Mouse (Mus musculus) myocyte (in vitro differentiated cells): Measurements from ENCODE around the gene Rsl24d1. TPM values are rescaled to one million over a fixed set of nuclear protein-coding genes. Genes with fewer than 3 reads are reported as not detected.
"Not testable (repeated sequence)": the region's sequence is repeated elsewhere in the genome, so short reads cannot be mapped to it uniquely, and the experiment has no call there.

ENCODE experiments used
- H3K27me3 ChIP-seq: one replicate; pipeline ENCODE4 v1.6.1; 2011; ENCODE audit not compliant: control insufficient read depth, insufficient read depth, insufficient read length
- H3K36me3 ChIP-seq: one replicate; pipeline ENCODE4 v1.6.1; 2011; ENCODE audit not compliant: control insufficient read depth, insufficient read depth
- H3K4me2 ChIP-seq: one replicate; pipeline ENCODE4 v1.6.1; 2011; ENCODE audit warnings: low read depth, control low read depth
- H3K4me3 ChIP-seq: one replicate; pipeline ENCODE4 v1.5.1; 2011; ENCODE audit warnings: mild to moderate bottlenecking, control low read depth, moderate library complexity
- H3K79me2 ChIP-seq: one replicate; pipeline ENCODE4 v1.6.1; 2011; ENCODE audit not compliant: control insufficient read depth, insufficient read depth
- H3ac ChIP-seq: one replicate; pipeline ENCODE4 v1.6.1; 2011; ENCODE audit not compliant: control insufficient read depth, insufficient read length
- CEBPB ChIP-seq: IDR thresholded peaks from 2 replicates; pipeline ENCODE4 v1.6.1; 2011; ENCODE audit warnings: mild to moderate bottlenecking, moderate library complexity; ENCODE audit not compliant: poor library complexity, insufficient read depth, severe bottlenecking
- E2F4 ChIP-seq: IDR thresholded peaks from one replicate; pipeline ENCODE4 v1.6.1; 2011; ENCODE audit warnings: mild to moderate bottlenecking, control low read depth, moderate library complexity; ENCODE audit not compliant: insufficient read depth
- MAX ChIP-seq: IDR thresholded peaks from one replicate; pipeline ENCODE4 v1.6.1; 2011; ENCODE audit warnings: low read depth, mild to moderate bottlenecking, control low read depth
- MYOD1 ChIP-seq, 3 experiments: IDR thresholded peaks; one replicate each; pipeline ENCODE4 v1.6.1; 2011; ENCODE audit warnings: control low read depth in 2 of 3, low read depth in 2 of 3, mild to moderate bottlenecking in 2 of 3, moderate library complexity in 1 of 3; ENCODE audit not compliant: insufficient read length in 2 of 3, control insufficient read depth in 1 of 3
- MYOG ChIP-seq, 3 experiments: IDR thresholded peaks; one replicate each; pipeline ENCODE4 v1.6.1; 2011; ENCODE audit warnings: control low read depth in 2 of 3, low read depth in 2 of 3, mild to moderate bottlenecking in 2 of 3; ENCODE audit not compliant: insufficient read length in 2 of 3, control insufficient read depth in 1 of 3, insufficient read depth in 1 of 3
- POLR2A ChIP-seq: IDR thresholded peaks from one replicate; pipeline ENCODE4 v1.6.1; 2011; ENCODE audit warnings: low read depth, mild to moderate bottlenecking, control low read depth, moderate library complexity; ENCODE audit not compliant: insufficient read length
- POLR2AphosphoS2 ChIP-seq: IDR thresholded peaks from one replicate; pipeline ENCODE4 v1.6.1; 2011; ENCODE audit warnings: low read depth, control low read depth; ENCODE audit not compliant: insufficient read length
- REST ChIP-seq: IDR thresholded peaks from one replicate; pipeline ENCODE4 v1.6.1; 2011; ENCODE audit warnings: mild to moderate bottlenecking, control low read depth, moderate library complexity; ENCODE audit not compliant: insufficient read depth, insufficient read length
- SRF ChIP-seq: IDR thresholded peaks from one replicate; pipeline ENCODE4 v1.6.1; 2011; ENCODE audit warnings: low read depth; ENCODE audit not compliant: control insufficient read depth, insufficient read length
- TCF12 ChIP-seq: IDR thresholded peaks from one replicate; pipeline ENCODE4 v1.6.1; 2011; ENCODE audit warnings: mild to moderate bottlenecking, control low read depth; ENCODE audit not compliant: poor library complexity, insufficient read depth, severe bottlenecking
- TCF3 ChIP-seq: IDR thresholded peaks from one replicate; pipeline ENCODE4 v1.6.1; 2011; ENCODE audit warnings: low read depth, control low read depth; ENCODE audit not compliant: insufficient read length
- USF1 ChIP-seq: IDR thresholded peaks from one replicate; pipeline ENCODE4 v1.6.1; 2011; ENCODE audit warnings: low read depth, mild to moderate bottlenecking, control low read depth, moderate library complexity
- polyA plus RNA-seq: library from polyadenylated mRNA; unstranded; fragments of >200 nt; fragmentation: generic; extraction: Trizol; gene quantifications from one replicate; pipeline ENCODE4 v1.2.1, GENCODE M21; 2012; ENCODE audit warnings: missing spikeins

Gene Rsl24d1
- polyA plus RNA-seq, 1 experiment: 54.7 TPM

GRCm38 (mm10) chr9:73103880-73104198, 9.4 kb upstream of the Rsl24d1 start:
- Histone ChIP-seq H3K4me3 (no peak overlapping the region), H3K27me3 (peaks cover 29% of the 10 kb centered on the region), H3K79me2 (no peaks in the 10 kb centered on the region), H3ac (no peak overlapping the region), H3K36me3 (no peaks in the 10 kb centered on the region), H3K4me2 (no peak overlapping the region)
- no peak for TF ChIP-seq MAX
- no peak for TF ChIP-seq POLR2A
- TF ChIP-seq CEBPB: no peak
- no peak for TF ChIP-seq SRF
- TF ChIP-seq E2F4: no peak
- no peak for TF ChIP-seq USF1
- no peak for TF ChIP-seq REST
- TF ChIP-seq TCF3: no peak
- TF ChIP-seq MYOD1 (IDR thresholded peaks at IDR 0.05; ENCODE audit: control insufficient read depth in 1 of 3, insufficient read length in 2 of 3, low read depth in 2 of 3): no peak
- no peak for TF ChIP-seq POLR2AphosphoS2
- TF ChIP-seq MYOG (IDR thresholded peaks at IDR 0.05; ENCODE audit: control insufficient read depth in 1 of 3, insufficient read depth in 1 of 3, insufficient read length in 2 of 3, low read depth in 2 of 3): no peak
- TF ChIP-seq TCF12: no peak

GRCm38 (mm10) chr9:73105141-73105540, 8.1 kb upstream of the Rsl24d1 start:
- H3K4me2 ChIP-seq: no peak overlapping the region
- no peaks in the 10 kb centered on the region for H3K36me3 ChIP-seq
- TF ChIP-seq MYOD1 (IDR thresholded peaks at IDR 0.05; ENCODE audit: control insufficient read depth in 1 of 3, insufficient read length in 2 of 3, low read depth in 2 of 3): no peak
- no peak for TF ChIP-seq E2F4
- TF ChIP-seq REST: no peak
- TF ChIP-seq MYOG (IDR thresholded peaks at IDR 0.05; ENCODE audit: control insufficient read depth in 1 of 3, insufficient read depth in 1 of 3, insufficient read length in 2 of 3, low read depth in 2 of 3): no peak
- no peak for TF ChIP-seq USF1
- no peak for TF ChIP-seq CEBPB
- no peak for TF ChIP-seq TCF12
- no peak for TF ChIP-seq POLR2A
- TF ChIP-seq TCF3: no peak
- no peak for TF ChIP-seq SRF
- TF ChIP-seq MAX: no peak
- TF ChIP-seq POLR2AphosphoS2: no peak
- H3ac ChIP-seq: no peak overlapping the region
- H3K79me2 ChIP-seq: no peaks in the 10 kb centered on the region
- no peak overlapping the region for H3K4me3 ChIP-seq
- H3K27me3 ChIP-seq: peaks cover 37% of the 10 kb centered on the region

GRCm38 (mm10) chr9:73105771-73106170, 7.5 kb upstream of the Rsl24d1 start:
- Histone ChIP-seq H3K79me2 (no peaks in the 10 kb centered on the region), H3ac (no peak overlapping the region), H3K36me3 (no peaks in the 10 kb centered on the region), H3K27me3 (peaks cover 37% of the 10 kb centered on the region), H3K4me2 (no peak overlapping the region), H3K4me3 (no peak overlapping the region)
- no peak for TF ChIP-seq REST
- no peak for TF ChIP-seq USF1
- TF ChIP-seq CEBPB: no peak
- no peak for TF ChIP-seq MAX
- no peak for TF ChIP-seq TCF3

- Histone ChIP-seq H3K36me3 (peaks cover 33% of the 10 kb centered on the region), H3K79me2 (peaks cover 19% of the 10 kb centered on the region)
- not testable (repeated sequence) for H3K4me2 ChIP-seq, H3K4me3 ChIP-seq, H3ac ChIP-seq, H3K27me3 ChIP-seq
Measured at GRCm38 (mm10) chr9:73116704-73117103, 3.5 kb downstream of the Rsl24d1 start.

- Histone ChIP-seq H3K36me3 (peaks cover 36% of the 10 kb centered on the region), H3K4me3 (no peak overlapping the region), H3K27me3 (no peaks in the 10 kb centered on the region), H3K4me2 (no peak overlapping the region), H3K79me2 (peaks cover 19% of the 10 kb centered on the region), H3ac (no peak overlapping the region)
- TF ChIP-seq CEBPB (no peak), E2F4 (no peak)
Measured at GRCm38 (mm10) chr9:73118012-73118411, 4.8 kb downstream of the Rsl24d1 start.

- Histone ChIP-seq H3ac (no peak overlapping the region), H3K79me2 (no peaks in the 10 kb centered on the region), H3K4me3 (no peak overlapping the region), H3K36me3 (peaks cover 50% of the 10 kb centered on the region), H3K4me2 (no peak overlapping the region), H3K27me3 (no peaks in the 10 kb centered on the region)
- TF ChIP-seq MYOD1 (IDR thresholded peaks at IDR 0.05; ENCODE audit: control insufficient read depth in 1 of 3, insufficient read length in 2 of 3, low read depth in 2 of 3) (no peak), MYOG (IDR thresholded peaks at IDR 0.05; ENCODE audit: control insufficient read depth in 1 of 3, insufficient read depth in 1 of 3, insufficient read length in 2 of 3, low read depth in 2 of 3) (no peak), MAX (no peak), TCF3 (no peak)
Measured at GRCm38 (mm10) chr9:73121735-73122134, 8.5 kb downstream of the Rsl24d1 start.
